Mouse (Mus musculus): Measurements from ENCODE around the gene Senp6. TPM values are rescaled to one million over a fixed set of nuclear protein-coding genes. Genes with fewer than 3 reads are reported as not detected.
A peak's percentile ranks its signal among the peaks of the same experiment; 100 is the strongest.
"Not testable (repeated sequence)": the region's sequence is repeated elsewhere in the genome, so short reads cannot be mapped to it uniquely, and the experiment has no call there.

The Senp6 gene
- 46.8 and 50.5 TPM in 2 replicates for polyA plus RNA-seq (2016; fragmentation: Nextera tagmentation; extraction: Ambion mirVana)

DNA sequence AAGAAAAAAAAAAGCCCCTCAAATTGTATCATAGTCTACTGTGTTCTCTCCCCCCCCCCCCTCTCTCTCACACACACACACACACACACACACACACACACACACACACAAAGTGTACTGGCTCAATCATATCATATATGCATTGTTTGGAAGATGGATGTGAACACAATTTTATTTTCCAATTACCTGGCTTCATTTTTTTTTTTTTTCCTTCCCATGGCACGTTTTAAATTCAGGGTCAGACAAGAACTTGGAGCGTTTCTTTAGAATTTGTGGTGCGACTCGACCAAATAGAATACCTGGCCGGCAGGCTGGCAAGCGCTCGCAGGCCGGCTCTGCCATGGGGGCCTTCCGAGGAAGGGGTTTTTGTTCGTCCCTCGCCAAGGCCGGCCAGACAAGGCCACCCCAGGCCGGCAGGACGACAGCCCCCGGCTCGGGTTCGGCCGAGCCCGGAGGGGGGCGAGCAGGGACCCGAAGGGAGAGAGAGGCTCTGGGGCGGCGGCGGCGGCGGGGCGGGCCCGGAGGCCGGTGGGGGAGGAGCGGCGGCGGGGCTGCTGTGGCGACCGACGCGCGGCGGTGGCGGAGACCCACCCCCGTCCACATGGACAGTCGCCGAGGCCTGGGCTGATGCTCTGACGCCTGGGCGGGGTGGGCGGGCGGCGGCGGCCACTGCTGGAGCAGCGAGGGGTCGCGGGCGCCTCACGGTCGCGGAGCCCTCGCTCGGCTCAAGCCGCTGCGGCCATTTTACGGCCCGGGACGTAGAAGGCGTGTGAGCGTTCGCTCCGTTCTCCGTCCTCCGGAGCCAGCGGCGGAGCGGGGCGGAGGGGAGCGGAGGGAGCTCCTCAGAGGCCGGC is at the start of gene Senp6:
TSS of gene Senp6 (plus strand) at position 537 of the 854 bp plus-strand sequence.
- Histone ChIP-seq H3K27ac (peak within 1 kb of the TSS; percentile 100), H3K4me3 (peak within 1 kb of the TSS; percentile 96), H3K36me3 (no peaks in the 10 kb centered on the region), H3K4me1 (0 out of 2 replicates have a peak, but pooled peaks cover 4% of the 10 kb centered on the region), H3K27me3 (ENCODE audit: low read depth, poor library complexity, severe bottlenecking) (no peaks in the 10 kb centered on the region), H3K9me3 (replicated peaks) (no peaks in the 10 kb centered on the region)
- peak; percentile 89 for DNase-seq (ENCODE audit: low spot score)
- under 1% methylated on average over 59 of the region's 74 CpGs for WGBS

DNA sequence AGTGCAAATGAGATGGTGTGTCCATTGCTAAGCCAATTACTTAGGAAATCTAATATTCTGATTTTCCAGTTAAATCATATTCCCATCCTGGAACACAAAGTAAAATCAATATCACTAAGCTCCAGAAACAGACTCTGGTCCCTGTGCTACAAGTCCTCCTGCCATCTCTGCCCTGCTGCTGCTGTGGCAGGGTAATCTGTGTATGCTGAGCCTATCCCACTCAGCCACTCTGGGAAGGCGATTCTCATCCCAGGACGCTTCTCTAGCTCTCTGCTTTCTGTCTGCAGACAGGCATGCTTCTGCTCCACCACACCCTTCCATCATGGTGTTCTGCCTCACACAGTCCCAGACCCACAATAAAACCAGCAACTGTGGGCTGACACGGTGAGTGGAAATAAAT is 46.3 kb upstream of the Senp6 start:
- H3K4me1 ChIP-seq, result no peaks in the 10 kb centered on the region
- H3K27me3 ChIP-seq (ENCODE audit: low read depth, poor library complexity, severe bottlenecking), result no peaks in the 10 kb centered on the region
- WGBS, result 69% methylated on average over 3 of the region's 3 CpGs
- no peaks in the 10 kb centered on the region for H3K36me3 ChIP-seq
- no peak overlapping the region for H3K4me3 ChIP-seq
- no peak overlapping the region for H3K27ac ChIP-seq
- no peaks in the 10 kb centered on the region for H3K9me3 ChIP-seq (replicated peaks)
- no peak for DNase-seq (ENCODE audit: low spot score)

DNA sequence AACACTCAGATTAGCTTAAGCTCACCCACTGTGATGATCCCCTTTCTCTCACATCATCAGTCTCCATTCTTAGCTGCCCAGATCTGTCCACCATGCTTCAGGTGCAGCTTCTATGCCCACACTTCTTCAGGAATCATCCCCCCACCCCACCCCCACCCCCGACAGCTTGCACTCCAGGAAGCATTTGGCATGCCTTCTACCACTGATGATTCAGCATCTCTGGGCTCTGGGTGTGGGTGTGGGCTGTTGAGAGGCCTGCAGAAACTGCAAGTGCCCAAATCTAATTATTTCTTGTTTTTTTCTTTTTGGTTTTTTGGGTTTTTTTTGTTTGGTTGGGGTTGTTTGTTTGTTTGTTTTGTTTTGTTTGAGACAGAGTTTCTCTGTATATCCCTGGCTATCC is 45.1 kb upstream of the Senp6 start:
- H3K36me3 ChIP-seq, result no peaks in the 10 kb centered on the region
- H3K9me3 ChIP-seq (replicated peaks), result no peaks in the 10 kb centered on the region
- H3K4me3 ChIP-seq, result no peak overlapping the region
- no peak overlapping the region for H3K27ac ChIP-seq
- WGBS, result 55% methylated on average over 1 of the region's 1 CpGs
- DNase-seq (ENCODE audit: low spot score), result no peak
- H3K4me1 ChIP-seq, result no peaks in the 10 kb centered on the region
- no peaks in the 10 kb centered on the region for H3K27me3 ChIP-seq (ENCODE audit: low read depth, poor library complexity, severe bottlenecking)

DNA sequence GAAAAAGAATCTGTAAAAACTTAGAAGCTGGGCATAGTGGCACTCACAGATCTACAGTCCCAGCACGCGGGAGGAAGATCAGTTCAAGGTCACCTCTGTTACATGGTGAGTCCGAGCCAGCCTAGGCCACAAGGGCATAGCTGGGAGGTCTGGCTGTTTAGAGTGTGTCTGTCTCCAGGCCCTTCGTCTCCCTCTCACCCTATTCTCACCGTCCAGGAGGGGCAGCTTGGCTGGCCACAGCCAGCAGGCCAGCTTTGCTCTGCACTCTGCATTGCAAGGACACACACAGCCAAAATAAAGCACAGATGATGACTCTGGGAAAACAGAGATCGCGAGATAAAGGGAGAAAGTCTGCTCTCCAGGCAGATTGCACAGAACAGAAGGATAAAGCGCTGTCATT is 43.9 kb upstream of the Senp6 start:
- 72% methylated on average over 8 of the region's 8 CpGs for WGBS
- Histone ChIP-seq H3K36me3 (no peaks in the 10 kb centered on the region), H3K4me1 (no peaks in the 10 kb centered on the region), H3K27ac (no peak overlapping the region), H3K9me3 (replicated peaks) (no peaks in the 10 kb centered on the region), H3K4me3 (no peak overlapping the region), H3K27me3 (ENCODE audit: low read depth, poor library complexity, severe bottlenecking) (no peaks in the 10 kb centered on the region)
- DNase-seq (ENCODE audit: low spot score), result no peak

DNA sequence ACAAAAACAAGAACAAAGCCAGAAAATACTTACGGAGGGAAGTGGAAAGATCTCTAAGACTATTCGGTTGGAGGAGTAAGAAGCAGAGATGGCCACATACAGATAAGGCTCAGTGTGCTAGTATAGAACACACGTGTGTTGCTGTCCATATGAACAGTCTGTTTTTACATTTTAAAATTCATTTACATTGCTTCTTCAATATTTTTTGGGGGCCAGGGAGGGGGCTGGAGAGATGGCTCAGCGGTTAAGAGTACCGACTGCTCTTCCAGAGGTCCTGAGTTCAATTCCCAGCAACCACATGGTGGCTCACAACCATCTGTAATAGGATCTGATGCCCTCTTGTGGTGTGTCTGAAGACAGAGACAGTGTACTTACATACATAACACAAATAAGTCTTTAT is 41.4 kb upstream of the Senp6 start:
- WGBS, result 94% methylated on average over 5 of the region's 5 CpGs
- not testable (repeated sequence) for H3K36me3 ChIP-seq

DNA sequence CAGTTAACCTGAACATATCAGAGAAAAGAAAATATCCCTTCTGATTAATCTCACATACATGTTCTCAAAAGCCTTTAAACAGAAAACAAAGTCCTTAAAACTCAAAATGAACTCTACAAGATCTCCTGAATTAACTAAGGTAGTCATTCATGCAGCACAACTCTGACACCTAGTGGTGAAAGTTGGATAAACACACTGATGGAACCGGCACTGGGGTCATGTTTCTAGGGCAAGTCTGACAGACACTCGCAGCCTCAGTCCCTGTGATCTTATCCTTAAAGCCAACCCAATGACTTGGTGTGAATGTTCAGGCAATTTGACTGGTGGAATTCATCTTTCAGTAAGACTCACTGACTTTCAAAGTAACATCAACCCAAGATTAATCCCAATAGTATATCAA is 40.7 kb upstream of the Senp6 start:
- Histone ChIP-seq H3K9me3 (replicated peaks) (no peaks in the 10 kb centered on the region), H3K27ac (no peak overlapping the region), H3K27me3 (ENCODE audit: low read depth, poor library complexity, severe bottlenecking) (no peaks in the 10 kb centered on the region), H3K4me3 (no peak overlapping the region), H3K36me3 (no peaks in the 10 kb centered on the region), H3K4me1 (no peaks in the 10 kb centered on the region)
- peak; percentile 55 for DNase-seq (ENCODE audit: low spot score)
- WGBS, result 2% methylated on average over 2 of the region's 2 CpGs

More for the DNA sequence above, 41.4 kb upstream of the Senp6 start:
- H3K4me1 ChIP-seq; H3K9me3 ChIP-seq (replicated peaks); DNase-seq (ENCODE audit: low spot score); H3K27me3 ChIP-seq (ENCODE audit: low read depth, poor library complexity, severe bottlenecking); H3K27ac ChIP-seq; H3K4me3 ChIP-seq: not testable (repeated sequence)

DNA sequence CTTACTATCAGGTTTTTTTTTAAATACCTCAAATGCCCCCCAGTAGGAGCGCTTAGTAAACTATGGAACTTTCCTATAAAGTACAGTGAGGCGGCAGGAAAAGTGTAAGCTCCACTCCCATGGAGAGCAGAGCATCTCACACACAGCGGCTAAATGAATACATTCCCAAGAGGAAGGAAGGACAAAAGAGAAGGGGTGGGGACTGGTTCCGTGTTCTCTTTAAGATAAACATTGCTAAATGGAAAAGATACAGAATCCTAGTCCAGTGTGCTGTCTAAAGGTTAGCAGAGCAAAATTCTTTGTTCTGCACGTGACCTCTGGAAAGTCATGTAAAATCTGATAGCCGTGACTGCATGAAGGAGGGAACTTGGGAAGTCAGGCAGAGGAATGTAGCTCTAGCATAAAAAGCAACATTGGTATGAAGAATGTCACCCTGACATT is 40.1 kb upstream of the Senp6 start:
- WGBS, result 82% methylated on average over 6 of the region's 6 CpGs
- no peaks in the 10 kb centered on the region for H3K27me3 ChIP-seq (ENCODE audit: low read depth, poor library complexity, severe bottlenecking)
- no peaks in the 10 kb centered on the region for H3K36me3 ChIP-seq
- H3K27ac ChIP-seq, result no peak overlapping the region
- no peaks in the 10 kb centered on the region for H3K4me1 ChIP-seq
- no peak for DNase-seq (ENCODE audit: low spot score)
- no peaks in the 10 kb centered on the region for H3K9me3 ChIP-seq (replicated peaks)
- no peak overlapping the region for H3K4me3 ChIP-seq

DNA sequence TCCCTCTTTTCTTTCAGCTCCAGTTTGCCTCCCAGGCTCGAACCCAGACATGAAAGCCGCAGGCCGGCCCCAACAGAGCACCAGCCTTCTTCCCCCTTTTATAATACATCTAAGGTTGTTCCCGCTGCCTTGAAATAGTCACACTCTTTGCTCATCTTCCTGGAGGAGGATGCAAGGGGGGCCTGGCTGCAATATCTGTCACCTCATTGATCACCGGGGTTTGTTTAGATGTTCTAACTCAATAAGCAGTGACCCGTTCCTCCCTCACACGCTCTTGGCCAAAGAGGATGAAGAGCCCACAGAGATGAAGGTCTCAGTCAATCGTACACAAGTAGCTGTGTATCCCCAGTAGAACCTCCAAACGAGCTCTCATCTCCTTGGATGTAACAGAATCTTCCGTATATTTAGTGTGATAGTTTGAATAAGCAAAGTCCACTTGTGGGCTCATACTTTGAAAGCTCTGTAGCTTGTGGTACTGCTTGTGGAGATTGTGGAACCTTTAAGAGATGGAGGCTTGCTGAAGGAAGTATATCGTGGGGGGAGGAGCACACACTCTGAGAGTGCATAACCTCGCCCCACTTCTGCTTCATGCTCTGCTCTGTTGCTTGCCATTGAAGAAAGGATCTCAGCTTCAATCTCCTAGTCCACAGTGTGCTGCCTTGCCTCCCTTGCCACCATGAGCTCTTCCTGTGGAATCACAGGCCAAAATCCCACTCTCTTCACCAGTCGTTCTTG is 29.3 kb upstream of the Senp6 start:
- WGBS, result 90% methylated on average over 13 of the region's 13 CpGs
- no peaks in the 10 kb centered on the region for H3K36me3 ChIP-seq
- no peak overlapping the region for H3K4me3 ChIP-seq
- H3K27me3 ChIP-seq (ENCODE audit: low read depth, poor library complexity, severe bottlenecking), result no peaks in the 10 kb centered on the region
- H3K4me1 ChIP-seq, result no peaks in the 10 kb centered on the region
- no peak overlapping the region for H3K27ac ChIP-seq
- DNase-seq (ENCODE audit: low spot score), result no peak
- H3K9me3 ChIP-seq (replicated peaks), result no peaks in the 10 kb centered on the region

DNA sequence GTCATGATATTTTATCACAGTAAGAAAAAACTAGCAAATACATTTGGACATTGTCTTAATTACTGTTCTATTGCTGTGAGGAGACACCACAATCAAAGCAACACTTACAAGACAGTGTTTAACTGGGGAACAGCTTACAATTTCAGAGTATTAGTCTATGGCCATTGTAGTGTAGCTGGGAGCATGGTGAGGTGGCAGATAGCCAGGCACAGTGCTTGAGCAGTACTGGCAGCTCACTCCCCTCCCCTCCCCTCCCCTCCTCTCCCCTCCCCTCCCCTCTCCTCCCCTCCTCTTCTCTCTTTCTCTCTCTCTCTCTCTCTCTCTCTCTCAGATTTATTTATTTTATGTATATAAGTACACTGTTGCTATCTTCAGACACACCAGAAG is 28.7 kb upstream of the Senp6 start:
- Histone ChIP-seq H3K4me3 (no peak overlapping the region), H3K27me3 (ENCODE audit: low read depth, poor library complexity, severe bottlenecking) (no peaks in the 10 kb centered on the region), H3K27ac (no peak overlapping the region), H3K36me3 (no peaks in the 10 kb centered on the region), H3K9me3 (replicated peaks) (no peaks in the 10 kb centered on the region), H3K4me1 (no peaks in the 10 kb centered on the region)
- no peak for DNase-seq (ENCODE audit: low spot score)

DNA sequence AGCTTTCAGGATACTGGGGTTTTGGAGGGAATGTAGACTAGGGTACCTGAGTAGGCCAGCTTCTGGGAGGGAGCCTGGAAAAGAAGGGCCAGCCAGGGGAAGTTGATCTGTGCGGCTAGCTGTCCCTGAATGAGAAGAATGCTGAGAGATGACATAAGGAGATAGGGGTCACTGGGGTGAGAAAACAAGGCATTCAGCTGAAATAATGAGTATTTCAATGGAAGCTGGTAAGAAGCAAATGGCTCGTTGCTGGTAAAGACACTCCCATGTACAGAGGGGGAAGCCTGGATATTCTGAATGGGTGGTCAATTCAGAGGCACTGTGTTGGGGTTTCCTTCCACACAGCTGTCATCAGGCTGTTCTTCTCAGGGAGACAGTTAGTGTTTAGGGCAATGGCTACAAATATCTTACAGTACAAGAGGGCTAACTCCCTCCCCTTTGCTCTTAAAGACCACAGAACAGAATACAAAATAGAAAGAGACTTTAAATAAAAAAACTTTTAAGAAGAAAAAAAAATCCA is 27.3 kb upstream of the Senp6 start:
- H3K27ac ChIP-seq, result no peak overlapping the region
- 64% methylated on average over 2 of the region's 2 CpGs for WGBS

DNA sequence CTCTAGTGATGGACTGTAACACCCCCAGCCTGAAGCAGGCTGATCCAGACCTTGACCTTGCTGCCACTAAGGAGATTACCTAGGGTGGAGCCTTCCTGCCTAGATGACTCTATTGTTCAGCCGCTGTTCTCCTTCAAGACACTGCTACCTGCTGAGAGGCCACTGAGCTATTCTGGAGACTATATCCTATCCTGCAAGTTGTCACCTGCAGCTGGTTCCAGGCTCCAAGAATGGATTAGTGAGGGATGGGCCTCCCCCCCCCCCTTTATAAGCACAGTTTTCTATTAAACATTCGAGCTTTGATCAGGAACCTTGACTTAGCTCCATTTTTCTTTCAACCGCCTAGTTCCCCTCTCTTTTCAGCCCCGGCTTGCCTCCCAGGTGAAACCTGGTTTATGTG is 22.4 kb upstream of the Senp6 start:
- DNase-seq (ENCODE audit: low spot score); H3K27ac ChIP-seq; H3K4me1 ChIP-seq; H3K36me3 ChIP-seq; H3K4me3 ChIP-seq; H3K9me3 ChIP-seq (replicated peaks); H3K27me3 ChIP-seq (ENCODE audit: low read depth, poor library complexity, severe bottlenecking): not testable (repeated sequence)
- 85% methylated on average over 4 of the region's 4 CpGs for WGBS

More for the DNA sequence above, 27.3 kb upstream of the Senp6 start:
- Histone ChIP-seq H3K4me1 (no peaks in the 10 kb centered on the region), H3K27me3 (ENCODE audit: low read depth, poor library complexity, severe bottlenecking) (no peaks in the 10 kb centered on the region), H3K4me3 (no peak overlapping the region), H3K36me3 (no peaks in the 10 kb centered on the region), H3K9me3 (replicated peaks) (no peaks in the 10 kb centered on the region)
- DNase-seq (ENCODE audit: low spot score), result no peak

DNA sequence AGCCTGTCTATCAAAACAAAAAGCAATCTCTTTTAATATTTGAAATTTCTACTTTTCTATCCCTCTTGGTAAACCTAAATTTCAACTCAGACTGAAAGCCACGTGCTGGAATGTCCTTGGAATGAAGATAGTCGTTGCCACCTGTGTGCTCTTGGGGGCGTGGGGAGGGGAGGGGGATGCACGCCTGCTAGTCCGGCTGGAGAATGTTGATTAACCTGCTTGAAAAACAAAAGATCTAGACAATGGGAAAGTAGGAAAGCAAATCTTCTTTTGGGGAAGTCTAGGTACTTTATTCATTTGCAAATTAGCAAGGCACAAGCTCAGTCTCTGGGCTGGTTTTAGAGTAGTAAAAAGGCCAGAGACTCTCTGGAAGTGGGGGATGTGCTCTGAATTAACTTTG is 17.4 kb upstream of the Senp6 start:
- H3K36me3 ChIP-seq; H3K9me3 ChIP-seq (replicated peaks); H3K27me3 ChIP-seq (ENCODE audit: low read depth, poor library complexity, severe bottlenecking); H3K4me3 ChIP-seq; DNase-seq (ENCODE audit: low spot score); H3K27ac ChIP-seq; H3K4me1 ChIP-seq: not testable (repeated sequence)
- WGBS, result 72% methylated on average over 5 of the region's 5 CpGs

DNA sequence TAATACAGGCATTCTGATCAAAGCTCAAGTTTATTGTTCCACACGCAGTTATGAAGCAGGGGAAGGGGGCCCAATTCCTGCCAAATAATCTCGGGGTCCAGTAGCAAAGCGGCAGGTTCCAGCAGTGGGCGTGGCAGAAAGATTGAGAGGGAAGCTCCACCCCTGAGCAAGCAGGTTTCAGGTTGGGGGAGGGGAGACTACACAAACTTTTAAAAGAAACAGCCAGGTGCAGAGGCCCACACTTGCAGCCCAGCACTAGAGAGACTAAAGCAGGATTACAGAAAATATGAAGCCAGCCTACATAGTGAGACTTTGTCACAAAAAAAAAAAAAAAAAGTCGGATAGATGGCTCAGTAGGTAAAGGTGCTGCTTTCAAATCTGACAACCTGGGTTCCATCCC is 13.8 kb upstream of the Senp6 start:
- WGBS, result 84% methylated on average over 5 of the region's 5 CpGs
- H3K27ac ChIP-seq, result no peak overlapping the region
- H3K4me3 ChIP-seq, result no peak overlapping the region
- H3K36me3 ChIP-seq, result no peaks in the 10 kb centered on the region
- H3K4me1 ChIP-seq, result no peaks in the 10 kb centered on the region
- no peaks in the 10 kb centered on the region for H3K27me3 ChIP-seq (ENCODE audit: low read depth, poor library complexity, severe bottlenecking)
- no peak for DNase-seq (ENCODE audit: low spot score)
- H3K9me3 ChIP-seq (replicated peaks), result no peaks in the 10 kb centered on the region

All from limb, embryonic 10.5 days (tissue).